Mouse (Mus musculus) liver, embryonic 11.5 days (tissue): ENCODE results near the gene Podn. TPM values are rescaled to one million over a fixed set of nuclear protein-coding genes. Genes with fewer than 3 reads are reported as not detected.

Experiments
- ATAC-seq: fragments of 200-750 bp; cut with Nextera tagmentation; replicated peaks from 2 replicates; pipeline ENCODE4 v1.8.0; 2017; ENCODE audit warnings: moderate number of reproducible peaks, mild to moderate bottlenecking, moderate TSS enrichment, moderate library complexity; ENCODE audit not compliant: low FRiP score
- DNase-seq: peaks from one replicate; pipeline ENCODE4 v3.0.0-alpha.2; 2017; ENCODE audit warnings: low spot score
- H3K27ac ChIP-seq: fragments of 300-500 bp; sonication (generic); 2 replicates; pipeline ENCODE4 v1.5.1; 2014; ENCODE audit warnings: mild to moderate bottlenecking, low read depth, low read length, control low read depth
- H3K27me3 ChIP-seq: fragments of 300-500 bp; sonication (generic); replicated peaks from 2 replicates; pipeline ENCODE4 v1.6.1; 2014; ENCODE audit warnings: low read length, mixed read lengths; ENCODE audit not compliant: control insufficient read depth, insufficient read depth
- H3K36me3 ChIP-seq: fragments of 300-500 bp; sonication (generic); 2 replicates; pipeline ENCODE4 v1.6.1; 2014; ENCODE audit warnings: mild to moderate bottlenecking, low read length, moderate library complexity, mixed read lengths; ENCODE audit not compliant: control insufficient read depth, insufficient read depth
- H3K4me1 ChIP-seq: fragments of 300-500 bp; sonication (generic); replicated peaks from 2 replicates; pipeline ENCODE4 v1.6.1; 2014; ENCODE audit warnings: low read length, mixed read lengths; ENCODE audit not compliant: control insufficient read depth, insufficient read depth
- H3K4me2 ChIP-seq: fragments of 300-500 bp; sonication (generic); 2 replicates; pipeline ENCODE4 v1.6.1; 2014; ENCODE audit warnings: mild to moderate bottlenecking, control low read depth, moderate library complexity
- H3K4me3 ChIP-seq: fragments of 300-500 bp; sonication (generic); 2 replicates; pipeline ENCODE4 v1.5.1; 2014; ENCODE audit warnings: low read depth, low read length, control low read depth
- H3K9ac ChIP-seq: fragments of 300-500 bp; sonication (generic); 2 replicates; pipeline ENCODE4 v1.6.1; 2014; ENCODE audit warnings: low read depth, low read length, control low read depth
- H3K9me3 ChIP-seq: fragments of 300-500 bp; sonication (generic); 2 replicates; pipeline ENCODE4 v1.6.1; 2016; ENCODE audit warnings: low read length, inconsistent platforms, mixed read lengths; ENCODE audit not compliant: control insufficient read depth
- WGBS: fragments of 180-500 bp; shearing (Covaris S2); extraction: QIAGEN DNeasy Blood & Tissue Kit; methylation state at CpG from one replicate; pipeline ENCODE4 v1.1.7; 2014; 5-methylcytosine and 5-hydroxymethylcytosine counted together
- polyA plus RNA-seq: library from polyadenylated mRNA; unstranded; fragments of >200 nt; fragmentation: Nextera tagmentation; extraction: Ambion mirVana; gene quantifications from 2 replicates; pipeline ENCODE4 v1.2.1, GENCODE M21; 2014

Gene Podn
- polyA plus RNA-seq, 1 experiment from 2014 or later: 0.92 TPM

- DNase-seq (no peak), ATAC-seq (no peak)
- no peak overlapping the region for H3K4me2 ChIP-seq
- H3K9me3 ChIP-seq: no peaks in the 10 kb centered on the region
- H3K9ac ChIP-seq: no peak overlapping the region
- peaks cover 5% of the 10 kb centered on the region; the same call in 1 of the 2 replicates for H3K27me3 ChIP-seq
- 91% methylated on average over 9 of the region's 9 CpGs for WGBS
- H3K36me3 ChIP-seq: no peaks in the 10 kb centered on the region
- no peak overlapping the region for H3K4me3 ChIP-seq
- H3K27ac ChIP-seq: no peak overlapping the region
- H3K4me1 ChIP-seq: no peaks in the 10 kb centered on the region
Observed at GRCm38 (mm10) chr4:107996418-107996986, 99.7 kb downstream of the Podn start.

GRCm38 (mm10) chr4:107995727-107996126 is 100.5 kb downstream of the Podn start:
- H3K36me3 ChIP-seq: no peaks in the 10 kb centered on the region
- H3K4me3 ChIP-seq: no peak overlapping the region
- H3K27ac ChIP-seq: no peak overlapping the region
- 75% methylated on average over 6 of the region's 6 CpGs for WGBS
- no peak overlapping the region for H3K9ac ChIP-seq
- H3K9me3 ChIP-seq: no peaks in the 10 kb centered on the region
- ATAC-seq (no peak), DNase-seq (no peak)
- H3K4me1 ChIP-seq: 0 out of 2 replicates have a peak, but pooled peaks cover under 1% of the 10 kb centered on the region
- H3K4me2 ChIP-seq: no peak overlapping the region
- H3K27me3 ChIP-seq: peaks cover 11% of the 10 kb centered on the region; the same call in 1 of the 2 replicates

- 85% methylated on average over 6 of the region's 6 CpGs for WGBS
- H3K4me2 ChIP-seq: no peak overlapping the region
- DNase-seq (no peak), ATAC-seq (no peak)
- no peak overlapping the region for H3K27ac ChIP-seq
- 0 out of 2 replicates have a peak, but pooled peaks cover 2% of the 10 kb centered on the region for H3K4me1 ChIP-seq
- H3K36me3 ChIP-seq: no peaks in the 10 kb centered on the region
- no peaks in the 10 kb centered on the region for H3K9me3 ChIP-seq
- no peak overlapping the region for H3K4me3 ChIP-seq
- H3K9ac ChIP-seq: no peak overlapping the region
- peaks cover 16% of the 10 kb centered on the region for H3K27me3 ChIP-seq
Observed at GRCm38 (mm10) chr4:107995011-107995410, 101.2 kb downstream of the Podn start.

- 32% methylated on average over 6 of the region's 6 CpGs for WGBS
- H3K4me3 ChIP-seq: no peak overlapping the region
- H3K9ac ChIP-seq: no peak overlapping the region
- H3K27me3 ChIP-seq: peaks cover 21% of the 10 kb centered on the region
- H3K9me3 ChIP-seq: no peaks in the 10 kb centered on the region
- no peak overlapping the region for H3K4me2 ChIP-seq
- no peaks in the 10 kb centered on the region for H3K36me3 ChIP-seq
- DNase-seq (no peak), ATAC-seq (no peak)
- H3K27ac ChIP-seq: no peak overlapping the region
- 0 out of 2 replicates have a peak, but pooled peaks cover 2% of the 10 kb centered on the region for H3K4me1 ChIP-seq
Observed at GRCm38 (mm10) chr4:107991879-107992278, 104.4 kb downstream of the Podn start.

DNA sequence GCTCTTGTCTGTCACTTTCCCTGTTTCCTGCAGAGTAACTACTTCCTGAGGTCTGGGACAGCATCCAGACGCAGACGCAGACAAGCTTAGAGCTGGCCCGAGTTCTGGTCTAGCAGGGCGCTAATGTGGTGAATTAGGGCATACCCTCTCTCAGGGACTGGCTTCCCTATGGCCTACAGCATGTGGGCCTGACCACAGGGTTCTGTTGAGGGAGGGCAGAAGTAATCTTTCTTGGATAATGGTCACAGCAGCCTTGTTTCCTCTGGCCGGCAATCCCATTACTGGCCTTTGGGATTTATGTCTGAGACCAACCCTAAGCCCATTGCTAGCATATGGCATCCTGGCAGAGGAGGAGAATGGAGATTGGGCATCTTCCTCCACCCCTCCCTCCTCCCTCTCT is 105.4 kb downstream of the Podn start:
- 0 out of 2 replicates have a peak, but pooled peaks cover 2% of the 10 kb centered on the region for H3K4me1 ChIP-seq
- no peak overlapping the region for H3K4me2 ChIP-seq
- ATAC-seq: no peak
- H3K9ac ChIP-seq: no peak overlapping the region
- no peak for DNase-seq
- H3K27me3 ChIP-seq: peaks cover 21% of the 10 kb centered on the region
- no peak overlapping the region for H3K4me3 ChIP-seq
- no peaks in the 10 kb centered on the region for H3K9me3 ChIP-seq
- 52% methylated on average over 5 of the region's 5 CpGs for WGBS
- no peaks in the 10 kb centered on the region for H3K36me3 ChIP-seq
- H3K27ac ChIP-seq: no peak overlapping the region

DNA sequence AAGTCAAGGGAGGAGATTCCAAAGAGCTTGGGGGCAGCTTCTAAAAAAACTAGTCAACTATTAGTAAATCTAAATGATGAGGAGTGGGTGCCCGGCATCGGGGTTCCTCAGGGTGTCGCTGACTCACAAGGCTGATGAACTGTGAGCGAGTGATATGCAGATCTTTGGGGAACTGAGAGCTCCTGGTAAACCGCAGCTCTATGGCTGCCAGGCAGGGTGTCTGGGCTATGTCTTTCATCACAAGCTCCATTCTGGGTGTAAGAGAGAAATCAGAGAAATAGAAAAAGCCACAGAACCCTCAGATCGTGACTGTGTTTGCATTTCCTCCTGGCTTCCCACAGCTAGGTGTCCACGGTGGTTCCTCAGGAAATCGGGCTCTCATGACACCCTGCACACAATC is 107.3 kb downstream of the Podn start:
- H3K36me3 ChIP-seq: no peaks in the 10 kb centered on the region
- 0 out of 2 replicates have a peak, but pooled peaks cover 2% of the 10 kb centered on the region for H3K4me1 ChIP-seq
- H3K9ac ChIP-seq: no peak overlapping the region
- DNase-seq: no peak
- H3K27ac ChIP-seq: no peak overlapping the region
- no peaks in the 10 kb centered on the region for H3K9me3 ChIP-seq
- H3K4me2 ChIP-seq: no peak overlapping the region
- H3K4me3 ChIP-seq: no peak overlapping the region
- ATAC-seq: no peak
- WGBS: 30% methylated on average over 8 of the region's 8 CpGs
- H3K27me3 ChIP-seq: peaks cover 21% of the 10 kb centered on the region

DNA sequence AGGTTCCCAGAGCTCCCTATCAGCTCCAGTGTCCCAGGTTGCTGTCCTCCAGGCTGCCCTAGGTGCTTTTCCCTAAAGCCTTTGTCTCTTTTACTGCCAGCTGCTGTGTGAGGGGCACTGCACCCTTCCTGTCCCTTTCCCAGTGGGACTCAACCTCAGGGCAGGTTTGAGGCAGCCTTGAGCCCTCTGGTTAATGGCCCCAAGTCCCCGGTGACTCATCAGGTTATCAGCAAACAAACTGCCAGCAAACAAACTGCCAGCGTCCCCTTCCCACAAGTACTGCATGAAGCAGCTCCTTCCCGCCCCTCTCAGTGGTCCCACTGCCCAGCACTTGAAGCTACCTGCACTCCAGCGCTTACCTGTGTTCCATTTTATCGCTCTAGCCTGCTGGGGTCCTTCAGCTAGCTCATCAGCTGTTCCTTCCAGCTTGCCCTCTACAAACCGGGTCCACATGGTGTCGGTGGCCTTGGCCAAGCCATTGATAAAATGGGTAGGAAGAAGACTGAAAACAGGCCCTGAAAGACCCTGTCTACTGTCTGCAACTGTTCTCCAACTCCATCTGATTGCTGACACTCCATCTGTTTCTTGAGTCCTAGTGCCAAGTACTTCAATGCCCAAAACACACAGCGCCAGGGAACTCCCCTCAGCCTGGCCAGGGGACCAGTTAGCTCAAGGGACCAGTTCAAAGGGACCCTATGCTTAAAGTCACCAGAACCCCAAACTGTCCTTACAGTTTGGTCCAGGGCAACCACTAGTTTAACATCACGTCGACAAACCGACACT is 109.7 kb downstream of the Podn start:
- Histone ChIP-seq H3K4me1 (0 out of 2 replicates have a peak, but pooled peaks cover 2% of the 10 kb centered on the region), H3K4me2 (no peak overlapping the region), H3K27ac (no peak overlapping the region), H3K4me3 (no peak overlapping the region), H3K9me3 (no peaks in the 10 kb centered on the region), H3K27me3 (peaks cover 17% of the 10 kb centered on the region), H3K36me3 (no peaks in the 10 kb centered on the region), H3K9ac (no peak overlapping the region)
- DNase-seq: no peak
- 68% methylated on average over 11 of the region's 11 CpGs for WGBS
- ATAC-seq: no peak

- H3K27ac ChIP-seq: no peak overlapping the region
- H3K36me3 ChIP-seq: no peaks in the 10 kb centered on the region
- H3K9me3 ChIP-seq: no peaks in the 10 kb centered on the region
- DNase-seq: no peak
- H3K27me3 ChIP-seq: peaks cover 11% of the 10 kb centered on the region
- 71% methylated on average over 5 of the region's 5 CpGs for WGBS
- ATAC-seq: no peak
- H3K4me2 ChIP-seq: no peak overlapping the region
- H3K4me3 ChIP-seq: no peak overlapping the region
- 0 out of 2 replicates have a peak, but pooled peaks cover 2% of the 10 kb centered on the region for H3K4me1 ChIP-seq
- no peak overlapping the region for H3K9ac ChIP-seq
Observed at GRCm38 (mm10) chr4:107985812-107986211, 110.4 kb downstream of the Podn start.
